Mouse (Mus musculus) lung, postnatal 14 days (tissue): Measurements from ENCODE around the gene Ppat.

ENCODE experiments used
- DNase-seq: peaks from one replicate; pipeline ENCODE4 v3.0.0; 2021

Ppat gene

DNA sequence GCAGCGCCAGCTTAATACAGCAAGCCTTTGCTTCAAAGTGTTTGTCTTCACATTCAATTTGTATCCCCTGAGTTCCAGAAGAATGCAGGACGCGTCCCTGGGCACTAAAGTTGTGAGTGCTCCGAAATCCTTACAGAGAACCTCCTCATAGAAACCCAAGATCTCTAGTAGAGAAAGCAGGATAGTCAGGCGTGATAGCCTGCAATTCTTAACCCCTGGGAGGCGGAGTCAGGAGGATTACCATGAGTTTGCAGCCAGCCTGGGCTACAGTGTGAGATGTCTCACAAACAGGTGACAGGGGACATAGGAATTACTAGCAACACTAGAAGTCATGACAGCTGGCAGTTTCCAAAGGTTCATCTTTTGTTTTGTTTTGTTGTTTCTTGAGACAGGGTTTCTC lies 81.8 kb downstream of the Ppat start:
- DNase-seq: no peak

DNA sequence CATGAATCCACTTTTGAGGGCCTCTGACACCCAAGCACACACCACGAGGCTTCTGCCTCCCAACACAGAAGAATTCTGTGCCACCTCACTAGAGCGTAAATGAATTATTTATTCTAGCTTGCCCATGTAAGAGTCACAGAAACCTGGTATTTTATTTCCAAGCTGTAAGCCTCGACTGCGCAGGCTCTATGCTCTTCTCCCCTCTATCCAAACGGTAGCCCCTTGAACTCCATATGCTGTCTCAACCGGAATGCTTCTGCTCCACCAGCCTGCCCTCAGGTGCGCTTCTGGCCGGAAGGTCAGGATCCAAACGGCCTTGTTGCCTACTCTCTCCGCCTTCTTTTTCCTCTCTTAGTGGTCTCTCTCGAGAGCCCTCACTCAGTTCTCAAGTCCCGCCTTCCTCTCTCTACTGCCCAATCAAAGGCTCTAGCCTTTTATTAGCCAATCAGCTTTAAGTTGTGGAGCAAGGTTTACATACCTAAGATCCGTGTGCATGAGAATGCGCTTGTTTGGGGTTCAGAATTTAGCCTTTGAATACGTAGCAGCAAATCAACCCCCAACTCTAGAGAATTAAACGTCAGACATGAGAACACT lies 82.6 kb downstream of the Ppat start:
- peak; percentile 47 for DNase-seq

DNA sequence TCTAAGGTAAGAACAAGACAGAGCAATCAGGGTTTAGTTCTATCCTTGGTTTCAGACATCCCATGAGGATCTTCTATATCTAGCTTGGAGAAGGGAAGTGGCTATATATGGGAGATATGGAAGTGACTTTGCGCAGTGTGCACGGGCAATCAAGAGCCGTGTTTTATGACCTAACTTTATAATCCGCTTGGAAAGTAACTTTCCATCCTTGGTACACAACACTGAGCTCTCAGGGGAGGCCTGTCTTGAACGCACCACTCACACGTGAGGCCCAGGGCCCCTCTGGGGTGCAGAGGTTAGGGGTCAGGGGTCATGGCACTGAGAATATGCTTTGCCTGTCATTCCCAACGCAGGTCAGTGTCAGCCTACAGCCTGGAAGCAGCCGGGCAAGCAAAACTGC lies 84.6 kb downstream of the Ppat start:
- no peak for DNase-seq
